In the genomic region with DNA sequence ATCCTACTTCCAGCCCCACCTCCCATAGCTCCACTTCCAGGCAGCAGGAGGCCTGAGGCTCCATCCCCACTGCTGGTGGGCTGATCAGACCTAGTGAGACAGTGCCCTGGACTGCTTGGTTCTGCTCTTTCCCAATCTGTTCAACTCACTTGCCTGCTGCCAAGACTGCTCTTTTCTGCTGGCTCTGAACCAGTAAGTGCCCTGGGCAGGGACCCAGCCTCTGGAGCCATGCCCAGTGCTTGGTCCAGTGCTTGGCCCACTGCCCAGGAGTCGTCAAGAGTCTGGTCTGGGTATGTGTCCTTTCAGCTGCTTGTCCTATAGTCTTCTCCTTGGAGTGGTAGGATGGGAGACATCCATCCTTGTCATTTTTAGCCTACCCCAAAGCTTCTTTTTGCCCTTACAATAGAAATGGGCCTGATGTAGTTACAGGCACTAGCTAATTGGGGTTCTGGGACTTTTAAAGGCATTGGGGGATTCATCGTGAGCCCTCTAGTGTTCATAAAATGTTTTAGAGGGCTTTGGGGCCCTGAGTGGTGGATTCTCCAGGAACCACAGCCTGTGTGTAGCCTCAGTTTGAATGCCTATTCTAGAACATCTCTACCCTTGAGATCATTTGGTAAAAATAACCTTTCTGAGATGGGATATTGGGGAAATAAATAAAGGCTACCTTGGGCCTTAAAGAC, we compare ENCODE assay signal across 8 mouse cellular contexts.
A peak's percentile ranks its signal among the peaks of the same experiment; 100 is the strongest.
DNase-seq lines count a peak whose midpoint lies in the region; ATAC-seq lines count a peak whose summit lies in the region.

No protein-coding gene starts in this region.

- H3K27ac ChIP-seq in heart, embryonic 10.5 days: no peak overlapping the region
- 0 out of 2 replicates have a peak overlapping the region, but pooled peaks have one; percentile 50 for H3K27ac ChIP-seq in embryonic facial prominence, embryonic 12.5 days
- no peak overlapping the region for H3K27ac ChIP-seq in kidney, embryonic 16.5 days (ENCODE audit: low read length)
- H3K27ac ChIP-seq in limb, embryonic 12.5 days: peak overlapping the region; percentile 31

- no peak overlapping the region for H3K4me2 ChIP-seq in embryonic facial prominence, embryonic 12.5 days (replicated peaks)
- no peak overlapping the region for H3K4me2 ChIP-seq in kidney, embryonic 16.5 days (replicated peaks; ENCODE audit: low read depth, low read length)
- H3K4me2 ChIP-seq in limb, embryonic 12.5 days: no peak overlapping the region

- H3K9ac ChIP-seq in embryonic facial prominence, embryonic 12.5 days: no peak overlapping the region
- no peak overlapping the region for H3K9ac ChIP-seq in kidney, embryonic 16.5 days (replicated peaks; ENCODE audit: low read length)
- no peak overlapping the region for H3K9ac ChIP-seq in limb, embryonic 12.5 days (replicated peaks)

- no peak overlapping the region for H3K4me3 ChIP-seq in heart, embryonic 10.5 days
- H3K4me3 ChIP-seq in embryonic facial prominence, embryonic 12.5 days: no peak overlapping the region
- no peak overlapping the region for H3K4me3 ChIP-seq in kidney, embryonic 16.5 days (ENCODE audit: low read length)
- H3K4me3 ChIP-seq in limb, embryonic 12.5 days (replicated peaks): no peak overlapping the region

- H3K27me3 ChIP-seq in heart, embryonic 10.5 days (ENCODE audit: insufficient read depth, poor library complexity, severe bottlenecking): no peaks in the 10 kb centered on the region
- no peaks in the 10 kb centered on the region for H3K27me3 ChIP-seq in embryonic facial prominence, embryonic 12.5 days
- no peaks in the 10 kb centered on the region for H3K27me3 ChIP-seq in kidney, embryonic 16.5 days (ENCODE audit: insufficient read depth, low read length)
- no peaks in the 10 kb centered on the region for H3K27me3 ChIP-seq in limb, embryonic 12.5 days

- H3K36me3 ChIP-seq in heart, embryonic 10.5 days: no peaks in the 10 kb centered on the region
- no peaks in the 10 kb centered on the region for H3K36me3 ChIP-seq in embryonic facial prominence, embryonic 12.5 days
- H3K36me3 ChIP-seq in kidney, embryonic 16.5 days (ENCODE audit: insufficient read depth, low read length): no peaks in the 10 kb centered on the region
- H3K36me3 ChIP-seq in limb, embryonic 12.5 days: no peaks in the 10 kb centered on the region

- peak; percentile 48 for ATAC-seq in embryonic facial prominence, embryonic 12.5 days (ENCODE audit: insufficient number of reproducible peaks, insufficient read depth, low FRiP score, low TSS enrichment)
- peak; percentile 58 for ATAC-seq in kidney, embryonic 16.5 days (ENCODE audit: low FRiP score, low TSS enrichment)
- no peak for ATAC-seq in limb, embryonic 12.5 days (ENCODE audit: insufficient number of reproducible peaks, insufficient read depth, low FRiP score, low TSS enrichment, low read depth)
- ATAC-seq in granulocyte monocyte progenitor cell, adult 5-6 weeks (replicated peaks; ENCODE audit: poor library complexity, severe bottlenecking): no peak; the same call in 1 of the 2 replicates

- DNase-seq in heart, adult 18-20 months: peak; percentile 88 to 93
- DNase-seq in heart, embryonic 10.5 days (ENCODE audit: low spot score): no peak
- DNase-seq in heart, adult 8-10 months (ENCODE audit: low spot score): peak; percentile 81
- DNase-seq in ovary, postnatal 10 days (ENCODE audit: low spot score): peak; percentile 82

- H3K9me3 ChIP-seq in heart, embryonic 10.5 days: no peaks in the 10 kb centered on the region
- H3K9me3 ChIP-seq in embryonic facial prominence, embryonic 12.5 days: no peaks in the 10 kb centered on the region
- no peaks in the 10 kb centered on the region for H3K9me3 ChIP-seq in kidney, embryonic 16.5 days (ENCODE audit: low read length)
- no peaks in the 10 kb centered on the region for H3K9me3 ChIP-seq in limb, embryonic 12.5 days

- peaks cover 19% of the 10 kb centered on the region for H3K4me1 ChIP-seq in heart, embryonic 10.5 days
- H3K4me1 ChIP-seq in embryonic facial prominence, embryonic 12.5 days: peaks cover 28% of the 10 kb centered on the region
- peaks cover 9% of the 10 kb centered on the region for H3K4me1 ChIP-seq in kidney, embryonic 16.5 days (ENCODE audit: insufficient read depth, low read length)
- H3K4me1 ChIP-seq in limb, embryonic 12.5 days (replicated peaks): peaks cover 36% of the 10 kb centered on the region

- 60% methylated on average over 2 of the region's 2 CpGs for WGBS in heart, embryonic 10.5 days
- WGBS in embryonic facial prominence, embryonic 12.5 days: 80% methylated on average over 2 of the region's 2 CpGs
- WGBS in kidney, embryonic 16.5 days: 57% methylated on average over 2 of the region's 2 CpGs
- 54% methylated on average over 2 of the region's 2 CpGs for WGBS in limb, embryonic 12.5 days

Comparison
In these comparisons a context has a peak if more than half of its experiments do, and no peak if none do; other contexts are left out.
1. H3K27ac ChIP-seq: peak in embryonic facial prominence, embryonic 12.5 days (single experiment) and limb, embryonic 12.5 days (single experiment); none in heart, embryonic 10.5 days (single experiment) and kidney, embryonic 16.5 days (single experiment).
2. ATAC-seq: peak in embryonic facial prominence, embryonic 12.5 days (single experiment) and kidney, embryonic 16.5 days (single experiment); none in limb, embryonic 12.5 days (single experiment) and granulocyte monocyte progenitor cell, adult 5-6 weeks (single experiment).